Mouse (Mus musculus) MEL (cell line): ENCODE measurements at regions not wholly inside any gene's neighbourhood (a gene's known extent, or its start where the extent isn't known, plus 50 kb on each side); places are given as distances from the start of the nearest gene placed in this dataset.

Experiments
- DNase-seq: peaks from one replicate; pipeline ENCODE4 v3.0.0; 2011; ENCODE audit warnings: low read depth, low spot score
- H3K27ac ChIP-seq: 2 replicates; pipeline ENCODE4 v1.5.1; 2012; ENCODE audit warnings: low read depth, mild to moderate bottlenecking, control low read depth, low read length, moderate library complexity; ENCODE audit not compliant: control insufficient read depth
- H3K27me3 ChIP-seq, 2 experiments: fragments of 150-350 bp in 1 of 2; sonication (generic) in 1 of 2; 2 replicates each; pipeline ENCODE4 v1.6.1; 2012; ENCODE audit warnings: low read length in 2 of 2, mild to moderate bottlenecking in 2 of 2, improper control_type of control experiment in 1 of 2, moderate library complexity in 1 of 2; ENCODE audit not compliant: insufficient read depth in 2 of 2, control insufficient read depth in 1 of 2
- H3K36me3 ChIP-seq, 2 experiments: 2 replicates each; pipeline ENCODE4 v1.6.1; 2012 to 2014; ENCODE audit warnings: low read length in 2 of 2, improper control_type of control experiment in 1 of 2, inconsistent platforms in 1 of 2, mild to moderate bottlenecking in 1 of 2; ENCODE audit not compliant: insufficient read depth in 2 of 2, control insufficient read depth in 1 of 2
- H3K4me1 ChIP-seq, 2 experiments: fragments of 150-350 bp in 1 of 2; sonication (generic) in 1 of 2; 2 replicates each; pipeline ENCODE4 v1.6.1; 2012; ENCODE audit warnings: low read length in 2 of 2, improper control_type of control experiment in 1 of 2, mild to moderate bottlenecking in 1 of 2; ENCODE audit not compliant: insufficient read depth in 2 of 2, control insufficient read depth in 1 of 2
- H3K4me3 ChIP-seq, 2 experiments: fragments of 150-350 bp in 1 of 2; sonication (generic) in 1 of 2; 2 replicates each; pipeline ENCODE4 v1.5.1; 2012; ENCODE audit warnings: low read depth in 2 of 2, low read length in 2 of 2, mild to moderate bottlenecking in 2 of 2, moderate library complexity in 2 of 2, control low read depth in 1 of 2, improper control_type of control experiment in 1 of 2; ENCODE audit not compliant: control insufficient read depth in 1 of 2, insufficient read depth in 1 of 2
- H3K79me2 ChIP-seq: 2 replicates; pipeline ENCODE4 v1.6.1; 2012; ENCODE audit warnings: mild to moderate bottlenecking, low read length, moderate library complexity; ENCODE audit not compliant: control insufficient read depth, poor library complexity, insufficient read depth
- H3K9ac ChIP-seq: 2 replicates; pipeline ENCODE4 v1.6.1; 2012; ENCODE audit warnings: low read depth, mild to moderate bottlenecking, control low read depth, low read length, moderate library complexity; ENCODE audit not compliant: control insufficient read depth, poor library complexity, severe bottlenecking
- H3K9me3 ChIP-seq: fragments of 150-350 bp; sonication (generic); replicated peaks from 2 replicates; pipeline ENCODE4 v1.6.1; 2012; ENCODE audit warnings: mild to moderate bottlenecking, low read length, improper control_type of control experiment, moderate library complexity; ENCODE audit not compliant: insufficient read depth
- CHD1 ChIP-seq: IDR thresholded peaks from 2 replicates; pipeline ENCODE4 v1.6.1; 2012; ENCODE audit warnings: low read depth, mild to moderate bottlenecking, inconsistent platforms, low read length, improper control_type of control experiment
- CTCF ChIP-seq, 3 experiments: IDR thresholded peaks in 2 of 3; conservative IDR thresholded peaks in 1 of 3; 2 replicates each; pipeline ENCODE4 v1.5.1; 2011 to 2012; ENCODE audit warnings: low read length in 3 of 3, low read depth in 2 of 3, mild to moderate bottlenecking in 2 of 3, improper control_type of control experiment in 1 of 3, inconsistent platforms in 1 of 3, mixed read lengths in 1 of 3, moderate library complexity in 1 of 3; ENCODE audit not compliant: control insufficient read depth in 1 of 3, insufficient read depth in 1 of 3, poor library complexity in 1 of 3, severe bottlenecking in 1 of 3
- E2F4 ChIP-seq: IDR thresholded peaks from 2 replicates; pipeline ENCODE4 v1.6.1; 2011; ENCODE audit warnings: low read depth, low read length, improper control_type of control experiment, borderline replicate concordance
- EP300 ChIP-seq, 2 experiments: IDR thresholded peaks; 2 replicates each; pipeline ENCODE4 v1.6.1; 2011; ENCODE audit warnings: improper control_type of control experiment in 2 of 2, low read length in 2 of 2, low read depth in 1 of 2, mild to moderate bottlenecking in 1 of 2
- ETS1 ChIP-seq: IDR thresholded peaks from 2 replicates; pipeline ENCODE4 v1.6.1; 2012; ENCODE audit warnings: low read depth, mild to moderate bottlenecking, inconsistent platforms, low read length, improper control_type of control experiment, moderate library complexity
- KAT2A ChIP-seq: conservative IDR thresholded peaks from 2 replicates; pipeline ENCODE4 v1.6.1; 2012; ENCODE audit warnings: low read depth, low read length, improper control_type of control experiment, inconsistent platforms
- MAFK ChIP-seq: IDR thresholded peaks from 2 replicates; pipeline ENCODE4 v1.6.1; 2011; ENCODE audit warnings: low read depth, mild to moderate bottlenecking, low read length, improper control_type of control experiment, borderline replicate concordance
- MAX ChIP-seq: IDR thresholded peaks from 2 replicates; pipeline ENCODE4 v1.6.1; 2011; ENCODE audit warnings: low read length, improper control_type of control experiment
- MAZ ChIP-seq: IDR thresholded peaks from 2 replicates; pipeline ENCODE4 v1.6.1; 2012; ENCODE audit warnings: low read depth, mild to moderate bottlenecking, inconsistent platforms, low read length, improper control_type of control experiment
- MYB ChIP-seq: IDR thresholded peaks from 2 replicates; pipeline ENCODE4 v1.6.1; 2011; ENCODE audit warnings: mild to moderate bottlenecking, low read depth, low read length, improper control_type of control experiment
- MYC ChIP-seq: IDR thresholded peaks from 2 replicates; pipeline ENCODE4 v1.6.1; 2011; ENCODE audit warnings: low read depth, mild to moderate bottlenecking, low read length, improper control_type of control experiment, moderate library complexity
- NELFE ChIP-seq: IDR thresholded peaks from 2 replicates; pipeline ENCODE4 v1.6.1; 2011; ENCODE audit warnings: low read depth, low read length, improper control_type of control experiment
- POLR2A ChIP-seq, 2 experiments: IDR thresholded peaks; 2 replicates each; pipeline ENCODE4 v1.6.1; 2011 to 2012; ENCODE audit warnings: low read length in 2 of 2, mild to moderate bottlenecking in 2 of 2, control low read depth in 1 of 2, improper control_type of control experiment in 1 of 2, low read depth in 1 of 2, moderate library complexity in 1 of 2; ENCODE audit not compliant: control insufficient read depth in 1 of 2, insufficient read depth in 1 of 2, poor library complexity in 1 of 2
- POLR2AphosphoS5 ChIP-seq: IDR thresholded peaks from 2 replicates; pipeline ENCODE4 v1.6.1; 2012; ENCODE audit warnings: low read depth, borderline replicate concordance, mild to moderate bottlenecking, inconsistent platforms, low read length, moderate library complexity, mixed read lengths
- UBTF ChIP-seq: IDR thresholded peaks from 2 replicates; pipeline ENCODE4 v1.6.1; 2012; ENCODE audit warnings: low read depth, mild to moderate bottlenecking, inconsistent platforms, low read length, improper control_type of control experiment, moderate library complexity, borderline replicate concordance; ENCODE audit not compliant: insufficient read depth
- ZMIZ1 ChIP-seq: IDR thresholded peaks from 2 replicates; pipeline ENCODE4 v1.6.1; 2012; ENCODE audit warnings: low read depth, mild to moderate bottlenecking, inconsistent platforms, low read length, improper control_type of control experiment, moderate library complexity

- DNase-seq = no peak
- TF ChIP-seq EP300 (IDR thresholded peaks at IDR 0.05; ENCODE audit: low read depth in 1 of 2, low read length in 2 of 2) (no peak), MAFK (no peak), POLR2A (IDR thresholded peaks at IDR 0.05; ENCODE audit: control insufficient read depth in 1 of 2, insufficient read depth in 1 of 2, low read depth in 1 of 2, low read length in 2 of 2, poor library complexity in 1 of 2) (no peak), CTCF (IDR thresholded peaks at IDR 0.05 in 2 of 3, conservative IDR thresholded peaks at IDR 0.05 in 1 of 3; ENCODE audit: control insufficient read depth in 1 of 3, insufficient read depth in 1 of 3, low read depth in 2 of 3, low read length in 3 of 3, poor library complexity in 1 of 3, severe bottlenecking in 1 of 3) (no peak)
- TF ChIP-seq, all 39 proteins: peak for 0
- H3K27ac ChIP-seq = no peak overlapping the region
- no peaks in the 10 kb centered on the region for H3K36me3 ChIP-seq
- no peaks in the 10 kb centered on the region for H3K79me2 ChIP-seq
- no peaks in the 10 kb centered on the region for H3K4me1 ChIP-seq
- H3K27me3 ChIP-seq = no peaks in the 10 kb centered on the region
- no peak overlapping the region for H3K9ac ChIP-seq
- H3K9me3 ChIP-seq = no peaks in the 10 kb centered on the region
- H3K4me3 ChIP-seq = no peak overlapping the region
These were observed 105.4 kb upstream of the Adgrl4 start for GRCm38 (mm10) chr3:151332317-151332687.

GRCm38 (mm10) chr3:151332688-151333452, 104.8 kb upstream of the Adgrl4 start:
- no peak overlapping the region for H3K4me3 ChIP-seq
- DNase-seq = no peak
- no peak overlapping the region for H3K9ac ChIP-seq
- H3K27me3 ChIP-seq = no peaks in the 10 kb centered on the region
- no peak for TF ChIP-seq ETS1
- no peak for TF ChIP-seq NELFE
- no peak for TF ChIP-seq KAT2A
- no peak for TF ChIP-seq MYB
- no peak for TF ChIP-seq CHD1
- no peak for TF ChIP-seq E2F4
- TF ChIP-seq ZMIZ1 = no peak
- TF ChIP-seq MYC = no peak
- no peak for TF ChIP-seq UBTF
- TF ChIP-seq MAZ = no peak
- TF ChIP-seq POLR2AphosphoS5 = no peak
- TF ChIP-seq MAX = no peak
- H3K9me3 ChIP-seq = no peaks in the 10 kb centered on the region
- no peaks in the 10 kb centered on the region for H3K4me1 ChIP-seq
- no peaks in the 10 kb centered on the region for H3K79me2 ChIP-seq
- no peaks in the 10 kb centered on the region for H3K36me3 ChIP-seq
- H3K27ac ChIP-seq = no peak overlapping the region
